Mouse (Mus musculus) heart, embryonic 14.5 days (tissue): ENCODE results near the gene Prpf19. TPM values are rescaled to one million over a fixed set of nuclear protein-coding genes. Genes with fewer than 3 reads are reported as not detected.

Source experiments
- ATAC-seq: fragments of 200-750 bp; cut with Nextera tagmentation; 2 replicates; pipeline ENCODE4 v1.8.0; 2017; ENCODE audit warnings: low read depth, moderate TSS enrichment; ENCODE audit not compliant: insufficient number of reproducible peaks, insufficient read depth, low FRiP score
- H3K27ac ChIP-seq, 2 experiments: fragments of 200-500 bp in 1 of 2; fragments of 300-500 bp in 1 of 2; sonication (generic) in 1 of 2; replicated peaks in 1 of 2; 2 replicates each; pipeline ENCODE4 v1.5.1; 2012 to 2014; ENCODE audit warnings: low read depth in 2 of 2, low read length in 2 of 2, control low read depth in 1 of 2, mild to moderate bottlenecking in 1 of 2, mixed read lengths in 1 of 2; ENCODE audit not compliant: control insufficient read depth in 1 of 2, insufficient read depth in 1 of 2
- H3K27me3 ChIP-seq: fragments of 300-500 bp; sonication (generic); 2 replicates; pipeline ENCODE4 v1.6.1; 2014; ENCODE audit warnings: mild to moderate bottlenecking, low read length, control low read depth; ENCODE audit not compliant: control insufficient read depth, insufficient read depth
- H3K36me3 ChIP-seq: fragments of 300-500 bp; sonication (generic); 2 replicates; pipeline ENCODE4 v1.6.1; 2014; ENCODE audit warnings: mild to moderate bottlenecking, control low read depth, low read length, mixed read lengths; ENCODE audit not compliant: control insufficient read depth, insufficient read depth
- H3K4me1 ChIP-seq, 2 experiments: fragments of 200-500 bp in 1 of 2; fragments of 300-500 bp in 1 of 2; sonication (generic) in 1 of 2; 2 replicates each; pipeline ENCODE4 v1.6.1; 2012 to 2014; ENCODE audit warnings: low read length in 2 of 2, control low read depth in 1 of 2, mixed read lengths in 1 of 2; ENCODE audit not compliant: control insufficient read depth in 2 of 2, insufficient read depth in 2 of 2
- H3K4me2 ChIP-seq: fragments of 300-500 bp; sonication (generic); 2 replicates; pipeline ENCODE4 v1.6.1; 2014; ENCODE audit warnings: mild to moderate bottlenecking, low read length
- H3K4me3 ChIP-seq, 2 experiments: fragments of 200-500 bp in 1 of 2; fragments of 300-500 bp in 1 of 2; sonication (generic) in 1 of 2; 2 replicates each; pipeline ENCODE4 v1.5.1; 2012 to 2014; ENCODE audit warnings: low read length in 2 of 2, mild to moderate bottlenecking in 2 of 2, control low read depth in 1 of 2, low read depth in 1 of 2, moderate library complexity in 1 of 2; ENCODE audit not compliant: control insufficient read depth in 1 of 2, insufficient read depth in 1 of 2
- H3K9ac ChIP-seq: fragments of 300-500 bp; sonication (generic); 2 replicates; pipeline ENCODE4 v1.6.1; 2014; ENCODE audit warnings: mild to moderate bottlenecking, low read length
- H3K9me3 ChIP-seq: fragments of 300-500 bp; sonication (generic); 2 replicates; pipeline ENCODE4 v1.6.1; 2016; ENCODE audit warnings: low read length, control low read depth; ENCODE audit not compliant: control insufficient read depth
- WGBS: fragments of 180-500 bp; shearing (Covaris S2); extraction: QIAGEN DNeasy Blood & Tissue Kit; methylation state at CpG from one replicate; pipeline ENCODE4 v1.1.7; 2014; 5-methylcytosine and 5-hydroxymethylcytosine counted together
- polyA plus RNA-seq: library from polyadenylated mRNA; unstranded; fragments of >200 nt; fragmentation: Nextera tagmentation; extraction: Ambion mirVana; gene quantifications from 2 replicates; pipeline ENCODE4 v1.2.1, GENCODE M21; 2014

Gene Prpf19
- polyA plus RNA-seq, 1 experiment from 2014 or later = 32.0 TPM

- H3K4me1 ChIP-seq = peaks cover 9 to 19% of the 10 kb centered on the region in 2 experiments
- no peaks in the 10 kb centered on the region for H3K9me3 ChIP-seq
- no peak overlapping the region for H3K9ac ChIP-seq
- ATAC-seq = no peak
- H3K36me3 ChIP-seq = peaks cover 61% of the 10 kb centered on the region
- H3K4me3 ChIP-seq = no peak overlapping the region
- no peak overlapping the region for H3K27ac ChIP-seq
- no peaks in the 10 kb centered on the region for H3K27me3 ChIP-seq
- 92% methylated on average over 13 of the region's 13 CpGs for WGBS
- H3K4me2 ChIP-seq = no peak overlapping the region
Observed at GRCm38 (mm10) chr19:10866351-10866750, 28.7 kb upstream of the Prpf19 start.

- Histone ChIP-seq H3K36me3 (peaks cover 61% of the 10 kb centered on the region), H3K4me2 (peak overlapping the region; percentile 83), H3K27me3 (no peaks in the 10 kb centered on the region), H3K9me3 (no peaks in the 10 kb centered on the region), H3K27ac (no peak overlapping the region), H3K4me3 (peak overlapping the region; percentile 85 to 96), H3K4me1 (peaks cover 9 to 19% of the 10 kb centered on the region in 2 experiments), H3K9ac (peak overlapping the region; percentile 92)
- ATAC-seq = no peak
- WGBS = 36% methylated on average over 5 of the region's 5 CpGs
Observed at GRCm38 (mm10) chr19:10867946-10868622, 26.9 kb upstream of the Prpf19 start.

- no peaks in the 10 kb centered on the region for H3K27me3 ChIP-seq
- ATAC-seq = peak; percentile 9; the same call in 1 of the 2 replicates
- peak overlapping the region; percentile 83 for H3K4me2 ChIP-seq
- H3K27ac ChIP-seq = peak overlapping the region in 1 of 2 experiments; percentile 64; a peak in 1 of 4 replicates
- peaks cover 61% of the 10 kb centered on the region for H3K36me3 ChIP-seq
- 0% methylated on average over 17 of the region's 17 CpGs for WGBS
- H3K9me3 ChIP-seq = no peaks in the 10 kb centered on the region
- H3K4me1 ChIP-seq = peaks cover 9 to 19% of the 10 kb centered on the region in 2 experiments
- H3K9ac ChIP-seq = peak overlapping the region; percentile 92
- peak overlapping the region; percentile 85 to 96 for H3K4me3 ChIP-seq
Observed at GRCm38 (mm10) chr19:10868623-10869141, 26.3 kb upstream of the Prpf19 start.

- peaks cover 9 to 19% of the 10 kb centered on the region in 2 experiments for H3K4me1 ChIP-seq
- H3K36me3 ChIP-seq = peaks cover 61% of the 10 kb centered on the region
- peak overlapping the region; percentile 83 for H3K4me2 ChIP-seq
- peak; percentile 81 for ATAC-seq
- no peaks in the 10 kb centered on the region for H3K9me3 ChIP-seq
- H3K27ac ChIP-seq = peak overlapping the region; percentile 62 to 64
- peak overlapping the region; percentile 85 to 96 for H3K4me3 ChIP-seq
- H3K9ac ChIP-seq = peak overlapping the region; percentile 92
- H3K27me3 ChIP-seq = no peaks in the 10 kb centered on the region
- WGBS = under 1% methylated on average over 42 of the region's 43 CpGs
Observed at GRCm38 (mm10) chr19:10869241-10869885, 25.7 kb upstream of the Prpf19 start.

- peak within 1 kb of the TSS; percentile 85 to 96 for H3K4me3 ChIP-seq
- peaks cover 9 to 19% of the 10 kb centered on the region in 2 experiments for H3K4me1 ChIP-seq
- H3K36me3 ChIP-seq = peaks cover 56% of the 10 kb centered on the region
- H3K9me3 ChIP-seq = no peaks in the 10 kb centered on the region
- H3K27me3 ChIP-seq = no peaks in the 10 kb centered on the region
- H3K4me2 ChIP-seq = peak within 1 kb of the TSS; percentile 83
- peak within 1 kb of the TSS; percentile 62 to 64 for H3K27ac ChIP-seq
- peak within 1 kb of the TSS; percentile 92 for H3K9ac ChIP-seq
- no peak for ATAC-seq
- WGBS = 4% methylated on average over 8 of the region's 8 CpGs
Observed at GRCm38 (mm10) chr19:10869886-10870527, 25.0 kb upstream of the Prpf19 start, which contains the start of gene Tmem132a. Tmem132a (minus strand) TSS chr19:10869940.

GRCm38 (mm10) chr19:10870676-10871075 is 24.4 kb upstream of the Prpf19 start:
- no peak for ATAC-seq
- H3K36me3 ChIP-seq = peaks cover 49% of the 10 kb centered on the region
- WGBS = 86% methylated on average over 3 of the region's 3 CpGs

GRCm38 (mm10) chr19:10871328-10871961 is 23.6 kb upstream of the Prpf19 start:
- Histone ChIP-seq H3K4me3 (no peak overlapping the region), H3K27me3 (no peaks in the 10 kb centered on the region), H3K4me2 (no peak overlapping the region), H3K9me3 (no peaks in the 10 kb centered on the region), H3K9ac (no peak overlapping the region), H3K4me1 (peaks cover 9 to 19% of the 10 kb centered on the region in 2 experiments), H3K36me3 (peaks cover 42% of the 10 kb centered on the region), H3K27ac (no peak overlapping the region)
- ATAC-seq = no peak
- WGBS = 78% methylated on average over 14 of the region's 14 CpGs

More at GRCm38 (mm10) chr19:10870676-10871075, 24.4 kb upstream of the Prpf19 start:
- H3K4me1 ChIP-seq = peaks cover 9 to 19% of the 10 kb centered on the region in 2 experiments
- H3K27ac ChIP-seq = no peak overlapping the region
- no peak overlapping the region for H3K4me3 ChIP-seq
- no peak overlapping the region for H3K9ac ChIP-seq
- no peaks in the 10 kb centered on the region for H3K9me3 ChIP-seq
- H3K4me2 ChIP-seq = no peak overlapping the region
- no peaks in the 10 kb centered on the region for H3K27me3 ChIP-seq
